Mouse (Mus musculus): Measurements from ENCODE around the gene Angptl6.

DNA sequence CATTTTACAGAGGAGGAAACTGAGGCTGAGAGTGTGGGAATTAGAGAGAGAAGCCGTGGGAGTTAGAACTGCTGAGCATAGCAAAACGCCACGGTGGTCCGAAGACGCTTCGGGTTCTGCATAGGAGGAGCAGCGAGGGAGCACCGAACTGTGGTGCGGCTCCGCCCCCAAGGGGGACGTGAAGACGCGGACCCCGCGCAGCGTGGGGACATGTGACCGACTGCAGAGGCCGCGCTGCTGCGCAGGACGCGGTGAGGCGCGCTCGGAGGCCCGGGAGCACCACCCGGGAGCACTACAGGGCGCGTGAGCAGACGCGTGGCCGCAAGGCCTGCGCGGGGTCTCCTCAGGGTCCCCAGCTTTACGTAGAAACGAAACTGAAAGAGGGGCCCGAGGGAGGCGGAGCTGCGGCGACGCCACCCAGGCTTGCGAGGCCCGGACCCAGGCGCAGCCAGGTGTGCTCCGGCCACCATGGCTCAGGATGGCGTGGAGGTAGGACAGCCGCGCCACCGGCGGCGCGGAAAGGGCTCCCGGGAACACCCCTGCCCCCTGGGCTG, 11.0 kb downstream of the Angptl6 start, which contains the start of gene A230050P20Rik:
- TF ChIP-seq POLR2A (IDR thresholded peaks at IDR 0.05; ENCODE audit: control insufficient read depth, extremely low read depth, insufficient read depth, low read length, poor library complexity) (no peak), CTCF (IDR thresholded peaks at IDR 0.05; ENCODE audit: borderline replicate concordance, control insufficient read depth, extremely low read depth, insufficient read depth, low read length, poor library complexity) (no peak)
